ENCODE assay signal across 8 mouse cellular contexts in the genomic region with DNA sequence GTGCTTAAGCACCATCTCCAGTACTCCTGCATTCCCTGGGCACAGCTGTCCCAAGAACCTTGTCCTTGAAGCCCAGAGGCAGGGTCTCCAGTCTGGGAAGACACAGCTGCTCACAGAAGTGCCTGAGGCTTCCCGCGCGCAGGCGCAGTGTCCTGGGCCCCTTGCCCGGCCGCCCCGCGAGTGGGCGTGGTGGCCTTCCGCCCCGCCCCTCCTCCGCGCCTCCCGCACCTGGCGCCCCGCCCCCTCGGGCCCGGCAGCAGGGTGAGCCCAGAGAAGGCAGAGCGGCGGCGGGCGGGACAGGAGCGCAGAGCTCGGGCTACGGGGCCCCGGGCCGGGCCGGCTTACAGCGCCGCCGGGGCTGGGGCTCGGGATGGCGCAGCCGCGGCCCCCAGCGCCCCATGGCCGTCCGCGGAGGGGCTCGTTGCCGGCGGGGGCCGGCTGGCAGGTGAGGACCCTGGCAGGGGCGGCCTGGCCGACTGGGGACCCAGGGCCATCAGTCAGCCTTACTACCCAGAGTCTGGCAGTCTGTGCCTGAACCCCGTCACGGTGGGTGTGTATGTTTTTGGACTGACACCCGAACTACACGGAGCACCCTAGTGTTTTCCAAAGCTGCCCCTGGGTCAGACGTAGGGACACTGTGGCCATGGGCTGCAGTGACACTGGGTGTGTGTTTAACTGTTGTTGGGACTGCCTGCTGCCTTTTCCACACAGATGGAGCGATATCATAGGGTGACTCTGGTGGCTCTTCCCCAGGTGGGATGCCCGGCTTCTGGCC. TPM values are rescaled to one million over a fixed set of nuclear protein-coding genes. Genes with fewer than 3 reads are reported as not detected.
DNase-seq lines count a peak whose midpoint lies in the region; ATAC-seq and TF ChIP-seq lines count a peak whose summit lies in the region.

No protein-coding gene starts in this region.

- H3K9me3 ChIP-seq in heart, embryonic 16.5 days (replicated peaks; ENCODE audit: control insufficient read depth, low read length): no peaks in the 10 kb centered on the region
- H3K9me3 ChIP-seq in kidney, postnatal 0 days (replicated peaks; ENCODE audit: low read length): no peaks in the 10 kb centered on the region
- no peaks in the 10 kb centered on the region for H3K9me3 ChIP-seq in lung, embryonic 16.5 days (ENCODE audit: control insufficient read depth, low read length)

- no peaks in the 10 kb centered on the region for H3K36me3 ChIP-seq in heart, embryonic 16.5 days (ENCODE audit: control insufficient read depth, insufficient read depth)
- H3K36me3 ChIP-seq in kidney, postnatal 0 days (ENCODE audit: insufficient read depth, low read length): no peaks in the 10 kb centered on the region
- no peaks in the 10 kb centered on the region for H3K36me3 ChIP-seq in lung, embryonic 16.5 days (ENCODE audit: control insufficient read depth, insufficient read depth, low read length)

- H3K4me2 ChIP-seq in heart, embryonic 16.5 days (ENCODE audit: low read depth, low read length): peak overlapping the region; percentile 88
- peak overlapping the region; percentile 68 for H3K4me2 ChIP-seq in kidney, postnatal 0 days (ENCODE audit: low read length)
- H3K4me2 ChIP-seq in lung, embryonic 16.5 days (ENCODE audit: low read depth, low read length): peak overlapping the region; percentile 86

- H3K4me1 ChIP-seq in embryonic fibroblast, embryonic 13.5 days (ENCODE audit: control insufficient read depth, insufficient read depth, low read length): no peaks in the 10 kb centered on the region
- peaks cover 6% of the 10 kb centered on the region for H3K4me1 ChIP-seq in heart, embryonic 16.5 days (ENCODE audit: control insufficient read depth, insufficient read depth, low read length)
- H3K4me1 ChIP-seq in kidney, postnatal 0 days (replicated peaks; ENCODE audit: insufficient read depth, low read length): no peaks in the 10 kb centered on the region
- H3K4me1 ChIP-seq in lung, embryonic 16.5 days (replicated peaks; ENCODE audit: control insufficient read depth, insufficient read depth, low read length): peaks cover 5% of the 10 kb centered on the region; the same call in 1 of the 2 replicates

- peaks cover 37% of the 10 kb centered on the region for H3K27me3 ChIP-seq in heart, embryonic 16.5 days (ENCODE audit: control insufficient read depth, insufficient read depth, low read length)
- H3K27me3 ChIP-seq in kidney, postnatal 0 days (ENCODE audit: insufficient read depth, low read length): no peaks in the 10 kb centered on the region
- H3K27me3 ChIP-seq in lung, embryonic 16.5 days (ENCODE audit: control insufficient read depth, insufficient read depth, low read depth, low read length): peaks cover 7% of the 10 kb centered on the region

- no peak for TF ChIP-seq CTCF in embryonic fibroblast, embryonic 13.5 days (IDR thresholded peaks at IDR 0.05; ENCODE audit: borderline replicate concordance, insufficient read depth, low read length)
- no peak for TF ChIP-seq CTCF in kidney, postnatal 0 days (IDR thresholded peaks at IDR 0.05; ENCODE audit: low read depth)

- peak overlapping the region; percentile 3; the same call in 1 of the 2 replicates for H3K4me3 ChIP-seq in embryonic fibroblast, embryonic 13.5 days (ENCODE audit: insufficient read depth, low read length)
- H3K4me3 ChIP-seq in heart, embryonic 16.5 days (ENCODE audit: low read length): peak overlapping the region; percentile 58
- peak overlapping the region; percentile 45 for H3K4me3 ChIP-seq in kidney, postnatal 0 days (replicated peaks; ENCODE audit: low read depth, low read length)
- peak overlapping the region; percentile 60 for H3K4me3 ChIP-seq in lung, embryonic 16.5 days (ENCODE audit: low read length)

- TF ChIP-seq POLR2A in embryonic fibroblast, embryonic 13.5 days (IDR thresholded peaks at IDR 0.05; ENCODE audit: low read depth, low read length): no peak; the same call in 1 of the 2 replicates

- 4% methylated on average over 52 of the region's 52 CpGs for WGBS in heart, embryonic 16.5 days
- 4% methylated on average over 51 of the region's 52 CpGs for WGBS in kidney, postnatal 0 days
- WGBS in lung, embryonic 16.5 days: 3% methylated on average over 30 of the region's 52 CpGs

- H3K27ac ChIP-seq in embryonic fibroblast, embryonic 13.5 days (ENCODE audit: insufficient read depth, low read length): no peak overlapping the region
- H3K27ac ChIP-seq in heart, embryonic 16.5 days (ENCODE audit: low read length): no peak overlapping the region
- no peak overlapping the region; the same call in 1 of the 2 replicates for H3K27ac ChIP-seq in kidney, postnatal 0 days
- no peak overlapping the region for H3K27ac ChIP-seq in lung, embryonic 16.5 days (ENCODE audit: low read length)

- peak; percentile 86 for ATAC-seq in heart, embryonic 16.5 days (replicated peaks; ENCODE audit: extremely low read depth, insufficient read depth, low FRiP score)
- ATAC-seq in kidney, postnatal 0 days (replicated peaks; ENCODE audit: low FRiP score, low read depth): peak; percentile 80
- ATAC-seq in lung, embryonic 16.5 days (ENCODE audit: low read depth): peak; percentile 88

- peak overlapping the region; percentile 69 for H3K9ac ChIP-seq in heart, embryonic 16.5 days (ENCODE audit: low read length)
- H3K9ac ChIP-seq in kidney, postnatal 0 days (ENCODE audit: low read depth, low read length): peak overlapping the region; percentile 50; the same call in 1 of the 2 replicates
- H3K9ac ChIP-seq in lung, embryonic 16.5 days (ENCODE audit: low read length): peak overlapping the region; percentile 77

- DNase-seq in CD4-positive, CD25-positive, alpha-beta regulatory T cell, adult 2 months (ENCODE audit: low read depth, low spot score): peak; percentile 78
- DNase-seq in adrenal gland, adult 8-10 months: peak; percentile 82
- DNase-seq in kidney, postnatal 0 days (ENCODE audit: low spot score): peak; percentile 93
- peak; percentile 96 for DNase-seq in ovary, postnatal 36 days (ENCODE audit: low spot score)
- DNase-seq in thymus, postnatal 4 days: peak; percentile 99

RNA-seq across cellular contexts. Expression of a gene that starts 42.9 kb away (rescaled TPM):
- total RNA-seq in adrenal gland, adult 8-10 months (2022): 100 to 1,000 TPM; 108 to 376 (median 251) TPM
- polyA plus RNA-seq in embryonic fibroblast, embryonic 13.5 days (2011; ENCODE audit: insufficient read length, low read depth, missing spikeins): 6.8 and 6.9 TPM in 2 replicates
- 9.7 and 9.8 TPM in 2 replicates for polyA plus RNA-seq in heart, embryonic 16.5 days (2015; fragmentation: Nextera tagmentation; extraction: Ambion mirVana)
- polyA plus RNA-seq in kidney, postnatal 0 days (2015; fragmentation: Nextera tagmentation; extraction: Ambion mirVana): 28.5 and 30.6 TPM in 2 replicates
- polyA plus RNA-seq in lung, embryonic 16.5 days (2015; fragmentation: Nextera tagmentation; extraction: Ambion mirVana): 8.7 and 14.0 TPM in 2 replicates

Comparison
In these comparisons a context has a peak if more than half of its experiments do, and no peak if none do; other contexts are left out.
1. H3K4me3 ChIP-seq: peak in every context shown above with its lines; median percentile 60 in lung, embryonic 16.5 days; 58 in heart, embryonic 16.5 days; 45 in kidney, postnatal 0 days; 3 in embryonic fibroblast, embryonic 13.5 days.